Mouse (Mus musculus): ENCODE results near the gene Tmem59. TPM values are rescaled to one million over a fixed set of nuclear protein-coding genes. Genes with fewer than 3 reads are reported as not detected.
A peak's percentile ranks its signal among the peaks of the same experiment; 100 is the strongest.

Gene Tmem59
- total RNA-seq (2021) = 100 to 1,000 TPM; 345 to 431 TPM
- long read RNA-seq, experiment 1, transcript Tmem59-201 (8 exons, 1,775 nt) = major isoform, 720 of 752 reads
- long read RNA-seq, experiment 1, partial matches to known transcripts = 16 of 752 reads
- long read RNA-seq, experiment 1, other reads (novel, unspliced or antisense) = 15 of 752 reads
- long read RNA-seq, experiment 2, transcript Tmem59-201 (8 exons, 1,775 nt) = major isoform, 193 of 201 reads
- long read RNA-seq, experiment 2, partial matches to known transcripts = 3 of 201 reads
- long read RNA-seq, experiment 2, other reads (novel, unspliced or antisense) = 4 of 201 reads

DNA sequence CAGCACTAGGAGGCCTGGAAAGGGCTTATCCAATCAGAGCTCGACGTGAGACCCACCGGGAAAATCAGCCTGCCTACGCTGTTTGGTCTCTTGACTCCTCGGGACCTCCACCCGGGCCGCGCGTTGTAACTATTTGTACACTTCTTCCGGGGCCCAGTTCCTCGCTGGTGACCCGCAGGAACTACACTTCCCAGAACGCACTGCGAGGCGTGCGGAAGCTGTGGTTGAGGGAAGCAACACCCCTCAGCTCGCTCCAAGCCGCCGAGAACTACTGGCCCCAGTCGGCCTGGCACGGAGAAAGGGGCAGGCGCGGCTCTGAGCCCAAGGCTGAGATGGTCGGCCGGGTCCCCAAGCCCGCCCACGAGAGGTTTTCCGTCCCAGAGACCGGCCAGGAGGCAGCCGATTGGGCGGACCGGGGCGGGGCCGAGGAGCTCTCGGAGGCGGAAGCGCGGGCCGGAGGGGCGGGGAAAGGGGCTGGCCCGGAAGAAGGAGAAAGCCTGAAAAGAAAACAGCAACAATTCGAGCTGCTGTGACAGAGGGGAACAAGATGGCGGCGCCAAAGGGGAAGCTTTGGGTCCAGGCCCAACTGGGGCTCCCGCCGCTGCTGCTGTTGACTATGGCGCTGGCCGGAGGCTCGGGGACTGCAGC is at the start of gene Tmem59:
Tmem59 (plus strand) TSS at position 218 of the 648 bp plus-strand sequence.
- peak; percentile 99 to 100 for DNase-seq

- DNase-seq = peak; percentile 16 to 42
Observed at GRCm38 (mm10) chr4:107129373-107129772, 48.8 kb upstream of the Tmem59 start.

DNA sequence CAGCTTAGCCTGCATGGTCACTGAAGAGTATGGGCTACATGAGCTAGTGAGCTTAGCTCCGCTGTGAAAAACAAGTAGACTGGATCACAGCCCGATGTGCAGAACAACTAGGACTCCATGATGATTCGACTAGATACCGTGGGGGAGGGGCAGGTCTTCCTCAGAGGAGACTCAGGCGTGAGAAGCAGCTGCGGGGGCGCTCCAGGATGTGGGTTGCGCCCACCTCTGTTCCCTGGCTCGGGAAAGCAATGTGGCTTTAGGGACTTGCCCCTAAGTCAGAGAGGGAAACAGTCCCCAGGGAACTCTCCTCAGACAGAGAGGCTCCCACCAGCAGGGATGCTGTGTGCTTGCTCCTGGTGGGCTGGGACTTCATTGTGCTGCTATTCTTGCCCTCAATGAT is 47.7 kb upstream of the Tmem59 start:
- DNase-seq = no peak

GRCm38 (mm10) chr4:107134891-107135290 is 43.3 kb upstream of the Tmem59 start:
- DNase-seq = no peak

GRCm38 (mm10) chr4:107135663-107136062 is 42.5 kb upstream of the Tmem59 start:
- no peak for DNase-seq

DNA sequence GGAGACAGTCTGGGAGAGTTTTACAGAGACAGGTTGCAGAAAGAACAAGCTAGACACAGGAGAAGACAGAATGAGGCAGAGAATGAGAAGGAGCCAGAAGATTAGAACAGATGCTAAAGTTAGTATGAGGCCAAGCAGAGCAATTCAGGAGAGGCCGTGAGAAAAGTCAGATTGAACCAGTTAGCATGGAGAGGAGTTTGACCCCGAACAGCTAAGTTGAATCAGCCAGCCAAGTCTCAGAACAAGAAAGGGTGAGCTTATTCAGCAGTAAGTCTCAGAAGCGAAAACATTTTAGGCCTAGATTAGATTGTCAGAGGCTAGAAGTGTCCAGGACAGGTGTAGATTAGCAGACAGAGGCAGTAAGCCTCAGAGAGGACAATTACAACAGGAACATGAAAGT is 41.7 kb upstream of the Tmem59 start:
- DNase-seq = no peak

GRCm38 (mm10) chr4:107138948-107139835 is 39.0 kb upstream of the Tmem59 start:
- DNase-seq = no peak

GRCm38 (mm10) chr4:107139836-107140631 is 38.2 kb upstream of the Tmem59 start:
- DNase-seq = peak; percentile 28 to 33

- no peak for DNase-seq
Observed at GRCm38 (mm10) chr4:107143511-107143910, 34.7 kb upstream of the Tmem59 start.

DNA sequence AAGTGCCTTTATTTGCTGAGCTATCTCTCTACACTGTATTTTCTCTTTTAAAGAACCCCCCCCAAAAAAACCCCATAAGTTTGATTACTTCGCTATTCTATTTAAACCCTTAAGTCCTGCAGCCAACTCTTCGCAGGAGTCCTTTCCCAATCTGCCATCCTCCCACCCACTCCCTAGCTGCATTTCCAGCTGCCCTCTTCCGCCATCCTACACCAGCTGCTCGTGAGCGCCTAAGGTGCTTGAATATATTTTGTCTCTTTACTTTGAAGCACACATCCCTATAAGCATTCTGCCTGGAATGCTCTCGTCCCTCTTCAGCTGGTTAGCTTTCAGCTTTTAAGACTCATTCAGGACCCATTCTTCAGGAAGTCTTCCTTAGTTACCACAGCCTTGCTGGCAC is 27.2 kb upstream of the Tmem59 start:
- DNase-seq = no peak

GRCm38 (mm10) chr4:107152571-107152970 is 25.6 kb upstream of the Tmem59 start:
- DNase-seq = peak; percentile 20 to 34

GRCm38 (mm10) chr4:107156983-107157401 is 21.2 kb upstream of the Tmem59 start:
- no peak for DNase-seq

DNA sequence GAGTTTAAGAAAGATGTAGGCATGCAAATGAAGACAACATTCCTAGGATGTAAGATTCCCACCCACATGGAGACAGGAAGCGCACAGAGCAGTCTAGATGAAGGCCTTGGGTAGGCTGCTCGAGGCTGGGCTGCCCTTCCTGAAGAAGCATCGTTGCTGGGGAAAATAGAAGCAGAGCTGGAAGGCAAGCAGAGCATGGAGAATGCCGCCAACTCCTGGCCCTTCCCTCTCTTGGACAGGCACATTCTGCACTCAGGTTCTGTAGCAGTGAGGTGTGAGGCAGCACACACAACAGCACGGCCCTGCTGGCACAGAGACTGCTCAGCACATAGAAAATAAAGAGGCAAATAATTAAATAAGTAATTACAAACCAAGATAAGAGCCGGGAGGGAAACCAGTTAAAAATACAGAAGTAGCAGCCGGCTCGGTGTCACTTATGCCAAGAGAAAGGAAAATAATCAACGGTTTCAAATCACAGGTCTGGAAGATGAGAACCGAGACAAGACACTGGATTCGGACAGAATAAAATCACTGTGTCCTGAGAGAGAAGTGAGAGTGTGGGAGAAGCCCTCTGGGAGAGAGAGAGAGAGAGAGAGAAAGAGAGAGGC is 18.9 kb upstream of the Tmem59 start:
- DNase-seq = no peak

DNA sequence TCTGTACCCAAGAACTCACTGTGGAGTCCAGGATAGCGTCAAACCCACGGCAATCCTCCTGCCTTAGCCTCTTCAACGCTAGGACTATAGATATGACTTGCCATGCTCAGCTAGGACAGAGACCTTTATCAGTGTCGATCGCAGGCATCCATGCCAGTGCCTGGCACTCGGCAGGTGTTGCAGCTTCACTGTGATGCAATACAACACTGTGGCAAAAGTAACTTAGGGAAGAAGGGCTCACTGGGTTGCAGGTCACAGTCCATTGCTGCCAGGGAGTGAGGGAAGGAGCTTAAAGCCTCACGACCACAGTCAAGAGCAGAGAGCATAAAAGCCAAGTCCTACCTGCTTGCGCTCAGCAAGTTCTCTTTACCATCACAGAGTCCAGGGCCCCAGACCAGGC is 18.0 kb upstream of the Tmem59 start:
- no peak for DNase-seq

DNA sequence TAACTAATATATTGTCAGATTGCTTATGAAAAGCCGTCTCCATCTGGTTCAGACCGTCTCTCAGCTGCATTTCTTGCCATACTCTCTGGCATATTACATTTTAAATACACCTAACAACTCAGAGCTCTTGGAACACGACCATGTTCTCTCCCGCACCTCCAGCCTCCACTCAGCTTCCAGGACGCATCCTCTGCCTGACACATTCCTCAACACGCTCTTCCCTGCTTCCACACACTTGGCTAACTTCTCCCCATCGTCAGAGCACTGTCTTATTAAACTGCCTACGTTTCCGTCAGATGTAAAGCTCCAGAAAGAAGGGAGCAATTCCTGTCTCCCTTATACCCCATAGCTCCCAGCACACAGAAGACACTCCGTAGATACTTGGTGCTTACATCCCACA is 14.9 kb upstream of the Tmem59 start:
- DNase-seq = no peak

GRCm38 (mm10) chr4:107163756-107164587 is 14.2 kb upstream of the Tmem59 start:
- DNase-seq = peak; percentile 67

GRCm38 (mm10) chr4:107166700-107167099 is 11.5 kb upstream of the Tmem59 start:
- no peak for DNase-seq

DNA sequence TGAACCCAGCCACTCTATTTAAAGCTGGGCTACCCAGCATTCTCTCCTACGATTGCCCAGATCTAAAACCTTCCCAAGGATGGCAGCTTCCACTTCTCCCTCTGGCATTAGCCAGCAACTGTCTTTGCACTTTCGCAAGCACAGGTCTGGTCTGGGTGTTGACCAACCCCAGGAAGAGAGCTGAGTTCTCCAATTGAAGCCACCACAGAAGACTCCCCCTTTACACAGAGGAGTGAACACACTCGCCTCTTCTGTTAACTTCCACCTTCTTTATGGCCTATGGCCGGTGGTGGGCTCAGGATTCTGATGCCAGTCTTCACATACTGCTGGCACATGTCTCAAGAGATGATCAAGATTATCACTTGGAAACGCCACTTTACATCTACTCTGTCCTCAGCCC is 10.4 kb upstream of the Tmem59 start:
- no peak for DNase-seq

- DNase-seq = peak in 1 of 2 experiments; percentile 8
Observed at GRCm38 (mm10) chr4:107177506-107177905, 693 bp upstream of the Tmem59 start.

GRCm38 (mm10) chr4:107178830-107179490 is 761 bp downstream of the Tmem59 start, which contains the start of gene Tceanc2:
TSS of gene Tceanc2 (minus strand) at chr4:107179116.
- DNase-seq = peak; percentile 67 to 75

Data from adrenal gland, postnatal 36 days (tissue).